Mouse (Mus musculus) intestine, embryonic 16.5 days (tissue): ENCODE data around the gene Ccnf. TPM values are rescaled to one million over a fixed set of nuclear protein-coding genes. Genes with fewer than 3 reads are reported as not detected.

Source experiments
- ATAC-seq: fragments of 200-750 bp; cut with Nextera tagmentation; 2 replicates; pipeline ENCODE4 v1.8.0; 2017; ENCODE audit warnings: moderate TSS enrichment, moderate library complexity
- H3K27ac ChIP-seq: fragments of 300-500 bp; sonication (generic); 2 replicates; pipeline ENCODE4 v1.5.1; 2014; ENCODE audit warnings: mild to moderate bottlenecking, low read length
- H3K27me3 ChIP-seq: fragments of 300-500 bp; sonication (generic); replicated peaks from 2 replicates; pipeline ENCODE4 v1.6.1; 2014; ENCODE audit warnings: low read length, control low read depth, mixed read lengths; ENCODE audit not compliant: control insufficient read depth, insufficient read depth
- H3K36me3 ChIP-seq: fragments of 300-500 bp; sonication (generic); 2 replicates; pipeline ENCODE4 v1.6.1; 2014; ENCODE audit warnings: low read length, control low read depth; ENCODE audit not compliant: control insufficient read depth, insufficient read depth
- H3K4me1 ChIP-seq: fragments of 300-500 bp; sonication (generic); 2 replicates; pipeline ENCODE4 v1.6.1; 2014; ENCODE audit warnings: low read length, control low read depth, mixed read lengths; ENCODE audit not compliant: control insufficient read depth, insufficient read depth
- H3K4me2 ChIP-seq: fragments of 300-500 bp; sonication (generic); 2 replicates; pipeline ENCODE4 v1.6.1; 2014; ENCODE audit warnings: low read depth, low read length, control low read depth
- H3K4me3 ChIP-seq: fragments of 300-500 bp; sonication (generic); 2 replicates; pipeline ENCODE4 v1.5.1; 2014; ENCODE audit warnings: mild to moderate bottlenecking, low read length
- H3K9ac ChIP-seq: fragments of 300-500 bp; sonication (generic); 2 replicates; pipeline ENCODE4 v1.6.1; 2014; ENCODE audit warnings: low read depth, low read length
- H3K9me3 ChIP-seq: fragments of 300-500 bp; sonication (generic); 2 replicates; pipeline ENCODE4 v1.6.1; 2016; ENCODE audit warnings: low read length, control low read depth; ENCODE audit not compliant: control insufficient read depth
- WGBS: fragments of 180-500 bp; shearing (Covaris S2); extraction: QIAGEN DNeasy Blood & Tissue Kit; methylation state at CpG from one replicate; pipeline ENCODE4 v1.1.7; 2014; 5-methylcytosine and 5-hydroxymethylcytosine counted together
- microRNA-seq: library from miRNA; unstranded; fragments of <30 nt; microRNA quantifications from one replicate; pipeline ENCODE4, GENCODE M21; 2016
- polyA plus RNA-seq: library from polyadenylated mRNA; unstranded; fragments of >200 nt; fragmentation: Nextera tagmentation; extraction: Ambion mirVana; gene quantifications from 2 replicates; pipeline ENCODE4 v1.2.1, GENCODE M21; 2015

The Ccnf gene
- polyA plus RNA-seq, 1 experiment from 2014 or later: 49.9 TPM

- Histone ChIP-seq H3K9ac (no peak overlapping the region), H3K36me3 (no peaks in the 10 kb centered on the region), H3K4me3 (no peak overlapping the region), H3K27ac (no peak overlapping the region), H3K4me1 (peaks cover 7% of the 10 kb centered on the region; the same call in 1 of the 2 replicates), H3K27me3 (no peaks in the 10 kb centered on the region), H3K9me3 (no peaks in the 10 kb centered on the region), H3K4me2 (no peak overlapping the region)
- ATAC-seq: no peak
- WGBS: 3% methylated on average over 3 of the region's 3 CpGs
Observed at GRCm38 (mm10) chr17:24173423-24173822, 77.9 kb downstream of the Ccnf start.

Small RNA genes within 50 kb of the gene (microRNA-seq; reads per million reads assigned to microRNA genes)
- gene Mir5134 (2.0 reads per million), gene Mir6965 (not detected)

Other genes with a start within 250 kb of the Ccnf start
- gene Prss27, start 213.3 kb downstream of the Ccnf start, polyA plus RNA-seq: 0.11 and 0.17 TPM in 2 replicates
- gene Kctd5, start 178.0 kb downstream of the Ccnf start, polyA plus RNA-seq: 69.7 and 70.0 TPM in 2 replicates
- 35.9 and 36.8 TPM in 2 replicates for gene Pdpk1, start 100.6 kb downstream of the Ccnf start, polyA plus RNA-seq
- 58.9 and 75.9 TPM in 2 replicates for gene Amdhd2, start 87.7 kb downstream of the Ccnf start, polyA plus RNA-seq
- 783 and 890 TPM in 2 replicates for gene Atp6v0c, start 81.8 kb downstream of the Ccnf start, polyA plus RNA-seq
- 5.5 and 6.1 TPM in 2 replicates for gene Tbc1d24, start 45.9 kb downstream of the Ccnf start, polyA plus RNA-seq
- gene Ntn3, start 42.0 kb downstream of the Ccnf start, polyA plus RNA-seq: 3.1 and 3.5 TPM in 2 replicates
- 8.7 TPM in 2 replicates for gene Tedc2, start 30.6 kb downstream of the Ccnf start, polyA plus RNA-seq
- gene Abca17, start 99.6 kb upstream of the Ccnf start, polyA plus RNA-seq: not detected in 2 replicates
- 9.6 and 11.3 TPM in 2 replicates for gene Abca3, start 100.5 kb upstream of the Ccnf start, polyA plus RNA-seq
- 233 and 248 TPM in 2 replicates for gene Rnps1, start 163.1 kb upstream of the Ccnf start, polyA plus RNA-seq
- gene Eci1, start 175.2 kb upstream of the Ccnf start, polyA plus RNA-seq: 159 and 161 TPM in 2 replicates
- 1.5 and 1.8 TPM in 2 replicates for gene Dnase1l2, start 191.6 kb upstream of the Ccnf start, polyA plus RNA-seq
- 26.1 and 27.1 TPM in 2 replicates for gene E4f1, start 218.8 kb upstream of the Ccnf start, polyA plus RNA-seq
- 83.8 and 87.1 TPM in 2 replicates for gene Pgp, start 218.9 kb upstream of the Ccnf start, polyA plus RNA-seq
- 0.34 and 0.40 TPM in 2 replicates for gene Bricd5, start 222.4 kb upstream of the Ccnf start, polyA plus RNA-seq
- gene Mlst8, start 227.6 kb upstream of the Ccnf start, polyA plus RNA-seq: 25.1 and 26.0 TPM in 2 replicates
- gene Caskin1, start 237.1 kb upstream of the Ccnf start, polyA plus RNA-seq: 1.1 and 1.4 TPM in 2 replicates